Mouse (Mus musculus) midbrain, embryonic 10.5 days (tissue): ENCODE results near the gene Mapk6. TPM values are rescaled to one million over a fixed set of nuclear protein-coding genes. Genes with fewer than 3 reads are reported as not detected.
"Not testable (repeated sequence)": the region's sequence is repeated elsewhere in the genome, so short reads cannot be mapped to it uniquely, and the experiment has no call there.

ENCODE experiments used
- DNase-seq: peaks from one replicate; pipeline ENCODE4 v3.0.0-alpha.2; 2017; ENCODE audit warnings: low spot score
- H3K27ac ChIP-seq: fragments of 300-500 bp; sonication (generic); replicated peaks from 2 replicates; pipeline ENCODE4 v1.5.1; 2016; ENCODE audit warnings: mild to moderate bottlenecking
- H3K27me3 ChIP-seq: fragments of 300-500 bp; sonication (generic); 2 replicates; pipeline ENCODE4 v1.6.1; 2016; ENCODE audit warnings: low read depth, mild to moderate bottlenecking; ENCODE audit not compliant: poor library complexity, severe bottlenecking
- H3K36me3 ChIP-seq: fragments of 300-500 bp; sonication (generic); 2 replicates; pipeline ENCODE4 v1.6.1; 2016; ENCODE audit warnings: mild to moderate bottlenecking, moderate library complexity
- H3K4me1 ChIP-seq: fragments of 300-500 bp; sonication (generic); 2 replicates; pipeline ENCODE4 v1.6.1; 2016
- H3K4me3 ChIP-seq: fragments of 300-500 bp; sonication (generic); 2 replicates; pipeline ENCODE4 v1.5.1; 2016; ENCODE audit warnings: mild to moderate bottlenecking, moderate library complexity
- H3K9me3 ChIP-seq: fragments of 300-500 bp; sonication (generic); replicated peaks from 2 replicates; pipeline ENCODE4 v1.6.1; 2016; ENCODE audit warnings: mild to moderate bottlenecking
- WGBS: fragments of 180-500 bp; shearing (Covaris S2); methylation state at CpG from one replicate; pipeline ENCODE4 v1.1.7; 2016; 5-methylcytosine and 5-hydroxymethylcytosine counted together
- polyA plus RNA-seq: library from polyadenylated mRNA; unstranded; fragments of >200 nt; fragmentation: Nextera tagmentation; extraction: Ambion mirVana; gene quantifications from 2 replicates; pipeline ENCODE4 v1.2.1, GENCODE M21; 2016

The Mapk6 gene
- polyA plus RNA-seq, 1 experiment from 2014 or later = 138 TPM

DNA sequence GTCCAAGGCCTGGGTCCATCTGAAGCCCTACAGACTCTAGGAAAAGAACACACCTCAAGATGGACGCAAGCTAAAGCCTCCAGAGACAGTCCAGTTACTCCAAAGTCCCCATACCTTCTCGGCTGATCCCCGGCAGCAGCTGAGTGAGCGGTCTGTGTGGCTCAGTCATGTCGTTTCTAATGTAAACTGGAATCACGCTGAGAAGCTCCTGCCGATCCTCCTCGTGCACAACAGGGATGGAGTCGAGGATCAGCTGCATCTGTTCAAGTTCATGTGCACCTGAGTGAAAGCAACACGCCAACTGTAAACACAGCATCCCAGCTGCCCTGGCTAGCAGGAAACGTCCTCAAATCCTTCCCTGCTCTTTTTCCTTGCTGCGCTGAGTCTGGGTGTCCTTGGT lies 16.6 kb downstream of the Mapk6 start:
- 87% methylated on average over 12 of the region's 12 CpGs for WGBS
- no peak overlapping the region for H3K4me3 ChIP-seq
- peaks cover 2% of the 10 kb centered on the region; the same call in 1 of the 2 replicates for H3K4me1 ChIP-seq
- peaks cover 100% of the 10 kb centered on the region for H3K36me3 ChIP-seq
- no peak overlapping the region for H3K27ac ChIP-seq
- no peak for DNase-seq
- H3K27me3 ChIP-seq = no peaks in the 10 kb centered on the region
- no peaks in the 10 kb centered on the region for H3K9me3 ChIP-seq

- Histone ChIP-seq H3K27me3 (no peaks in the 10 kb centered on the region), H3K27ac (no peak overlapping the region), H3K9me3 (no peaks in the 10 kb centered on the region), H3K4me1 (no peaks in the 10 kb centered on the region), H3K36me3 (peaks cover 49% of the 10 kb centered on the region), H3K4me3 (no peak overlapping the region)
- 90% methylated on average over 9 of the region's 9 CpGs for WGBS
- DNase-seq = no peak
Measured at GRCm38 (mm10) chr9:75385218-75385974, 24.4 kb downstream of the Mapk6 start.

- no peaks in the 10 kb centered on the region for H3K27me3 ChIP-seq
- DNase-seq = no peak
- H3K9me3 ChIP-seq = no peaks in the 10 kb centered on the region
- WGBS = 84% methylated on average over 3 of the region's 3 CpGs
- H3K36me3 ChIP-seq = peaks cover 40% of the 10 kb centered on the region
- H3K4me1 ChIP-seq = no peaks in the 10 kb centered on the region
- no peak overlapping the region for H3K4me3 ChIP-seq
- no peak overlapping the region for H3K27ac ChIP-seq
Measured at GRCm38 (mm10) chr9:75384337-75384962, 25.4 kb downstream of the Mapk6 start.

GRCm38 (mm10) chr9:75383785-75384184 lies 26.0 kb downstream of the Mapk6 start:
- H3K9me3 ChIP-seq = no peaks in the 10 kb centered on the region
- no peak for DNase-seq
- no peak overlapping the region for H3K27ac ChIP-seq
- H3K36me3 ChIP-seq = peaks cover 33% of the 10 kb centered on the region
- WGBS = 85% methylated on average over 9 of the region's 9 CpGs
- no peaks in the 10 kb centered on the region for H3K4me1 ChIP-seq
- no peaks in the 10 kb centered on the region for H3K27me3 ChIP-seq
- H3K4me3 ChIP-seq = no peak overlapping the region

GRCm38 (mm10) chr9:75382825-75383224 lies 27.0 kb downstream of the Mapk6 start:
- no peaks in the 10 kb centered on the region for H3K9me3 ChIP-seq
- 95% methylated on average over 14 of the region's 14 CpGs for WGBS
- H3K4me1 ChIP-seq = no peaks in the 10 kb centered on the region
- no peak for DNase-seq
- H3K27ac ChIP-seq = no peak overlapping the region
- no peaks in the 10 kb centered on the region for H3K27me3 ChIP-seq
- peaks cover 26% of the 10 kb centered on the region for H3K36me3 ChIP-seq
- no peak overlapping the region for H3K4me3 ChIP-seq

DNA sequence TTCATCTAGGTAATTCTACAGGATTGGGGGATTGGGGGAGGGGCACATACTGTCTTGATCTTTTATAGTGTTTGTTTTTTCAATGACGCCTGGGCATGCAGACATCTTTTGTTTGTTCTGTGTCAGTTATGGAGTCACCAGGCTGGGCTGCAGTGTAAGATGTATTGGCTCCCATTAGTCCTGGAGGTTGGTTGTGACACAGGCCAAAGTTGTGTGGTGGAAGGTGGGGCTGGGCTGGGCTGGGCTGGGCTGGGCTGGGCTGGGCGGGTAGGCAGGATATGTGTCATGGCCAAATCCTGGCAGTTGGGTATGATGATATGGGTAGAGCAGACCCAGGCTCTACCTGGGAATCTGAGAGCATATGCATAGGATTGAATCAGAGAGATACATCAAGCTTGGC lies 31.0 kb downstream of the Mapk6 start:
- 91% methylated on average over 2 of the region's 2 CpGs for WGBS
- no peaks in the 10 kb centered on the region for H3K36me3 ChIP-seq
- peaks cover 10% of the 10 kb centered on the region; the same call in 1 of the 2 replicates for H3K9me3 ChIP-seq
- H3K4me3 ChIP-seq = no peak overlapping the region
- H3K27ac ChIP-seq = no peak overlapping the region
- DNase-seq = no peak
- H3K27me3 ChIP-seq = no peaks in the 10 kb centered on the region
- H3K4me1 ChIP-seq = no peaks in the 10 kb centered on the region

GRCm38 (mm10) chr9:75376428-75376827 lies 33.4 kb downstream of the Mapk6 start:
- WGBS = 69% methylated on average over 1 of the region's 1 CpGs
- Histone ChIP-seq H3K4me3 (no peak overlapping the region), H3K4me1 (no peaks in the 10 kb centered on the region), H3K27ac (no peak overlapping the region), H3K36me3 (no peaks in the 10 kb centered on the region), H3K27me3 (no peaks in the 10 kb centered on the region), H3K9me3 (peaks cover 10% of the 10 kb centered on the region; the same call in 1 of the 2 replicates)
- DNase-seq = no peak

GRCm38 (mm10) chr9:75375606-75376005 lies 34.2 kb downstream of the Mapk6 start:
- no peak for DNase-seq
- 95% methylated on average over 9 of the region's 9 CpGs for WGBS
- Histone ChIP-seq H3K4me3 (no peak overlapping the region), H3K36me3 (no peaks in the 10 kb centered on the region), H3K4me1 (no peaks in the 10 kb centered on the region), H3K9me3 (peaks cover 10% of the 10 kb centered on the region; the same call in 1 of the 2 replicates), H3K27ac (no peak overlapping the region), H3K27me3 (no peaks in the 10 kb centered on the region)

- Histone ChIP-seq H3K36me3 (no peaks in the 10 kb centered on the region), H3K27me3 (no peaks in the 10 kb centered on the region), H3K27ac (no peak overlapping the region), H3K9me3 (peaks cover 5% of the 10 kb centered on the region; the same call in 1 of the 2 replicates), H3K4me3 (no peak overlapping the region), H3K4me1 (no peaks in the 10 kb centered on the region)
- whole genome bisulfite sequencing = 82% methylated on average over 3 of the region's 3 CpGs
- no peak for DNase-seq
Measured at GRCm38 (mm10) chr9:75368779-75369178, 41.0 kb downstream of the Mapk6 start.

DNA sequence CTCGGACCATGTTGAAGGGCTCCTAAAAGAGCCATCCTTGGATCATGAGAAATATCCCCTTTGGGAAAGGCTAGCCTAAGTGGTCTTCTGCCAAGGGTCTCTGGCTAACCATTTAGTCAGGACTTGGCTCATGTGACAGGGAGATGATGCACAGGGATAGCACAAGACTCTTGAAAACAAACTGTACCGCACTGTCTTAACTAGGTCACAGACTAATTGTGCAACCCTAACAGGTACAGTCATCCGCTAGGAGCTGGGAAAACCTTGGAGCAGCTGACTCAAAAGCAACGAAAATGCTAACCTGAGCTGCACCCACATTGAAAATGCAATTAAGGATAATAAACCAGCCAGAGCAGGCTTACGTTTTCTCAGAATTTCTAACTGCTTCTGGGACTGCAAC lies 43.6 kb downstream of the Mapk6 start:
- Histone ChIP-seq H3K36me3 (no peaks in the 10 kb centered on the region), H3K4me3 (no peak overlapping the region), H3K27me3 (no peaks in the 10 kb centered on the region), H3K4me1 (no peaks in the 10 kb centered on the region), H3K27ac (no peak overlapping the region), H3K9me3 (peaks cover 5% of the 10 kb centered on the region; the same call in 1 of the 2 replicates)
- 87% methylated on average over 5 of the region's 5 CpGs for WGBS
- DNase-seq = no peak

DNA sequence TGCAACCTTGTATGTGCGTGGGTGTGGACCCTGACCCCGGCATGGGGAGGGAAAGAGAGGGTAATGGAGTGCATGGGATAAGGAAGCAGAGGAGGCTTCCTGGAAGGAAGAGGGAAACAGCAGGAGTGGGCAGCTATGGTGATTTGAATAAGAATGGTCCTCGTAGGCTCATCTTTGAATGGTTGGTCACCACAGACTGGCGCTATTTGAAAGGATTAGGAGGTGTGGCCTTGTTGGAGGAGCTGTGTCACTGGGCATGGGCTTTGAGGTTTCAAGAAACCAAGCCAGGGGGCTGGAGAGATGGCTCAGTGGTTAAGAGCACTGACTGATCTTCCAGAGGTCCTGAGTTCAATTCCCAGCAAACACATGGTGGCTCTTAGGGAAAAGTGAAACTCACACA lies 44.6 kb downstream of the Mapk6 start:
- H3K27me3 ChIP-seq = no peaks in the 10 kb centered on the region
- DNase-seq = no peak
- no peak overlapping the region for H3K4me3 ChIP-seq
- peaks cover 1% of the 10 kb centered on the region; the same call in 1 of the 2 replicates for H3K9me3 ChIP-seq
- H3K36me3 ChIP-seq = no peaks in the 10 kb centered on the region
- 74% methylated on average over 4 of the region's 4 CpGs for WGBS
- no peak overlapping the region for H3K27ac ChIP-seq
- no peaks in the 10 kb centered on the region for H3K4me1 ChIP-seq

DNA sequence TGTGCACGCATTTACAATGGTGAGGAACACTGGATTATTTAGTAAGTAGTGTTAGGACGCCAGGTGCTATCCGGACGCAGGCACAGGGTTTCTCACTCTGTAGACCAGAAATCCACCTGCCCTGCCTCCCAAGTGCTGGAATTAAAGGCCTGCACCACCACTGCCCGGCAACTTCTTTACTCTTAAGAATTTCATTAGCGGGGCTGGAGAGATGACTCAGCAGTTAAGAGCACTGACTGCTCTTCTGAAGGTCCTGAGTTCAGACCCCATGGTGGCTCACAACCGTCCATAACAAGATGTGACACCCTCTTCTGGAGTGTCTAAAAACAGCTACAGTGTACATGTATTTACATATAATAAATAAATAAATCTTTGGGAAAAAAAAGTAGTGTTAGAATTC lies 46.1 kb downstream of the Mapk6 start:
- 67% methylated on average over 7 of the region's 7 CpGs for WGBS

DNA sequence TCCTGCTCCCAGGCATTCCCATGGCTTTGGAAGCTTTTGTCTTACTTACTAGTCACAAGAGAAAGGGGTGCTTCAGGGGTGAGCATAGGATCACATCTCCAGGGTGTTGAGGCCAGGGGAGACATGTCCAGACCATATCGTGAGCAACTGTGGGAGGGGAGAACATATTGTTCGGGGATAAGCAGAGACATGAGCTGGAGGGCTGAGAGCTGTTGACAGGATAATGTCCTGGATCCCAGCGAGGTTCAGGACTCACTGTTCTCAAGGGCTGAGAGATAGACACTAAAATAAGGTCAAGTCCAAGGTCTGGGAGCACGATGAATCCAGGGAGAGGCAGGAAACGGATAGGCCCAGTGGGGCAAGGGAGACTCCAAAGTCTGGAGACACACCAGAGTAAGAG lies 46.8 kb downstream of the Mapk6 start:
- DNase-seq = no peak
- Histone ChIP-seq H3K36me3 (no peaks in the 10 kb centered on the region), H3K4me3 (no peak overlapping the region), H3K9me3 (no peaks in the 10 kb centered on the region), H3K27ac (no peak overlapping the region), H3K27me3 (no peaks in the 10 kb centered on the region), H3K4me1 (no peaks in the 10 kb centered on the region)
- WGBS = 85% methylated on average over 5 of the region's 5 CpGs

More for the DNA sequence above, 46.1 kb downstream of the Mapk6 start:
- H3K4me1 ChIP-seq, H3K27me3 ChIP-seq, H3K36me3 ChIP-seq, H3K27ac ChIP-seq, DNase-seq, H3K4me3 ChIP-seq, H3K9me3 ChIP-seq: not testable (repeated sequence)
